Mouse (Mus musculus): ENCODE data around the gene Sec14l2. TPM values are rescaled to one million over a fixed set of nuclear protein-coding genes. Genes with fewer than 3 reads are reported as not detected.
"Not testable (repeated sequence)": the region's sequence is repeated elsewhere in the genome, so short reads cannot be mapped to it uniquely, and the experiment has no call there.

Sec14l2 gene
- polyA plus RNA-seq, 1 experiment from 2014 or later, result 1.5 TPM

- H3K9ac ChIP-seq (replicated peaks; ENCODE audit: low read length), result no peak overlapping the region
- ATAC-seq (ENCODE audit: low FRiP score, low TSS enrichment), result no peak
- 33% methylated on average over 3 of the region's 3 CpGs for whole genome bisulfite sequencing
- H3K36me3 ChIP-seq (ENCODE audit: insufficient read depth, low read length), result no peaks in the 10 kb centered on the region
- no peaks in the 10 kb centered on the region for H3K9me3 ChIP-seq (ENCODE audit: low read length)
- peaks cover 9% of the 10 kb centered on the region; the same call in 1 of the 2 replicates for H3K4me1 ChIP-seq (ENCODE audit: insufficient read depth, low read length)
- peak overlapping the region; percentile 54 for H3K4me3 ChIP-seq (ENCODE audit: low read length)
- H3K27ac ChIP-seq (ENCODE audit: low read length), result no peak overlapping the region
- H3K27me3 ChIP-seq (ENCODE audit: insufficient read depth, low read length), result peaks cover 9% of the 10 kb centered on the region; the same call in 1 of the 2 replicates
- H3K4me2 ChIP-seq (replicated peaks; ENCODE audit: low read depth, low read length), result peak overlapping the region; percentile 93
These were observed 5.7 kb downstream of the Sec14l2 start for GRCm38 (mm10) chr11:4117372-4118071.

GRCm38 (mm10) chr11:4116458-4117141 lies 6.6 kb downstream of the Sec14l2 start:
- 55% methylated on average over 11 of the region's 11 CpGs for WGBS
- no peak overlapping the region for H3K27ac ChIP-seq (ENCODE audit: low read length)
- no peaks in the 10 kb centered on the region for H3K9me3 ChIP-seq (ENCODE audit: low read length)
- no peak for ATAC-seq (ENCODE audit: low FRiP score, low TSS enrichment)
- H3K4me3 ChIP-seq (ENCODE audit: low read length), result no peak overlapping the region
- no peak overlapping the region for H3K9ac ChIP-seq (replicated peaks; ENCODE audit: low read length)
- no peaks in the 10 kb centered on the region for H3K36me3 ChIP-seq (ENCODE audit: insufficient read depth, low read length)
- peaks cover 9% of the 10 kb centered on the region; the same call in 1 of the 2 replicates for H3K27me3 ChIP-seq (ENCODE audit: insufficient read depth, low read length)
- H3K4me2 ChIP-seq (replicated peaks; ENCODE audit: low read depth, low read length), result no peak overlapping the region
- H3K4me1 ChIP-seq (ENCODE audit: insufficient read depth, low read length), result peaks cover 9% of the 10 kb centered on the region; the same call in 1 of the 2 replicates

GRCm38 (mm10) chr11:4115407-4115806 lies 7.8 kb downstream of the Sec14l2 start:
- Histone ChIP-seq H3K4me3 (ENCODE audit: low read length) (no peak overlapping the region), H3K4me1 (ENCODE audit: insufficient read depth, low read length) (peaks cover 9% of the 10 kb centered on the region; the same call in 1 of the 2 replicates), H3K4me2 (replicated peaks; ENCODE audit: low read depth, low read length) (no peak overlapping the region), H3K9me3 (ENCODE audit: low read length) (no peaks in the 10 kb centered on the region), H3K27me3 (ENCODE audit: insufficient read depth, low read length) (peaks cover 9% of the 10 kb centered on the region; the same call in 1 of the 2 replicates), H3K9ac (replicated peaks; ENCODE audit: low read length) (no peak overlapping the region), H3K36me3 (ENCODE audit: insufficient read depth, low read length) (no peaks in the 10 kb centered on the region), H3K27ac (ENCODE audit: low read length) (no peak overlapping the region)
- 90% methylated on average over 4 of the region's 4 CpGs for WGBS
- ATAC-seq (ENCODE audit: low FRiP score, low TSS enrichment), result no peak

GRCm38 (mm10) chr11:4114541-4114940 lies 8.7 kb downstream of the Sec14l2 start:
- not testable (repeated sequence) for H3K27ac ChIP-seq (ENCODE audit: low read length)
- WGBS, result 78% methylated on average over 6 of the region's 6 CpGs

GRCm38 (mm10) chr11:4113970-4114369 lies 9.2 kb downstream of the Sec14l2 start:
- H3K4me1 ChIP-seq (ENCODE audit: insufficient read depth, low read length), result peaks cover 9% of the 10 kb centered on the region; the same call in 1 of the 2 replicates
- no peaks in the 10 kb centered on the region for H3K36me3 ChIP-seq (ENCODE audit: insufficient read depth, low read length)
- H3K9me3 ChIP-seq (ENCODE audit: low read length), result no peaks in the 10 kb centered on the region
- no peak for ATAC-seq (ENCODE audit: low FRiP score, low TSS enrichment)
- 86% methylated on average over 6 of the region's 6 CpGs for WGBS
- H3K4me2 ChIP-seq (replicated peaks; ENCODE audit: low read depth, low read length), result no peak overlapping the region
- no peak overlapping the region for H3K27ac ChIP-seq (ENCODE audit: low read length)
- no peak overlapping the region for H3K9ac ChIP-seq (replicated peaks; ENCODE audit: low read length)
- no peak overlapping the region for H3K4me3 ChIP-seq (ENCODE audit: low read length)
- H3K27me3 ChIP-seq (ENCODE audit: insufficient read depth, low read length), result peaks cover 1% of the 10 kb centered on the region; the same call in 1 of the 2 replicates

More at GRCm38 (mm10) chr11:4114541-4114940, 8.7 kb downstream of the Sec14l2 start:
- not testable (repeated sequence) for H3K36me3 ChIP-seq (ENCODE audit: insufficient read depth, low read length); ATAC-seq (ENCODE audit: low FRiP score, low TSS enrichment); H3K4me3 ChIP-seq (ENCODE audit: low read length); H3K4me1 ChIP-seq (ENCODE audit: insufficient read depth, low read length); H3K27me3 ChIP-seq (ENCODE audit: insufficient read depth, low read length); H3K4me2 ChIP-seq (replicated peaks; ENCODE audit: low read depth, low read length); H3K9me3 ChIP-seq (ENCODE audit: low read length); H3K9ac ChIP-seq (replicated peaks; ENCODE audit: low read length)

GRCm38 (mm10) chr11:4113496-4113895 lies 9.7 kb downstream of the Sec14l2 start:
- H3K36me3 ChIP-seq (ENCODE audit: insufficient read depth, low read length), result no peaks in the 10 kb centered on the region
- H3K4me2 ChIP-seq (replicated peaks; ENCODE audit: low read depth, low read length), result no peak overlapping the region
- no peak overlapping the region for H3K4me3 ChIP-seq (ENCODE audit: low read length)
- no peak overlapping the region for H3K27ac ChIP-seq (ENCODE audit: low read length)
- WGBS, result 86% methylated on average over 4 of the region's 4 CpGs
- H3K9ac ChIP-seq (replicated peaks; ENCODE audit: low read length), result no peak overlapping the region
- H3K27me3 ChIP-seq (ENCODE audit: insufficient read depth, low read length), result no peaks in the 10 kb centered on the region
- peaks cover 9% of the 10 kb centered on the region; the same call in 1 of the 2 replicates for H3K4me1 ChIP-seq (ENCODE audit: insufficient read depth, low read length)
- ATAC-seq (ENCODE audit: low FRiP score, low TSS enrichment), result no peak
- H3K9me3 ChIP-seq (ENCODE audit: low read length), result no peaks in the 10 kb centered on the region

GRCm38 (mm10) chr11:4112861-4113260 lies 10.4 kb downstream of the Sec14l2 start:
- WGBS, result 49% methylated on average over 6 of the region's 6 CpGs
- Histone ChIP-seq H3K27ac (ENCODE audit: low read length) (no peak overlapping the region), H3K4me2 (replicated peaks; ENCODE audit: low read depth, low read length) (no peak overlapping the region), H3K4me1 (ENCODE audit: insufficient read depth, low read length) (peaks cover 5% of the 10 kb centered on the region; the same call in 1 of the 2 replicates), H3K27me3 (ENCODE audit: insufficient read depth, low read length) (no peaks in the 10 kb centered on the region), H3K36me3 (ENCODE audit: insufficient read depth, low read length) (no peaks in the 10 kb centered on the region), H3K4me3 (ENCODE audit: low read length) (no peak overlapping the region), H3K9me3 (ENCODE audit: low read length) (no peaks in the 10 kb centered on the region), H3K9ac (replicated peaks; ENCODE audit: low read length) (no peak overlapping the region)
- ATAC-seq (ENCODE audit: low FRiP score, low TSS enrichment), result no peak

- 91% methylated on average over 4 of the region's 4 CpGs for WGBS
- Histone ChIP-seq H3K9ac (replicated peaks; ENCODE audit: low read length) (no peak overlapping the region), H3K4me3 (ENCODE audit: low read length) (no peak overlapping the region), H3K36me3 (ENCODE audit: insufficient read depth, low read length) (no peaks in the 10 kb centered on the region), H3K4me2 (replicated peaks; ENCODE audit: low read depth, low read length) (no peak overlapping the region), H3K4me1 (ENCODE audit: insufficient read depth, low read length) (no peaks in the 10 kb centered on the region), H3K9me3 (ENCODE audit: low read length) (no peaks in the 10 kb centered on the region), H3K27me3 (ENCODE audit: insufficient read depth, low read length) (no peaks in the 10 kb centered on the region), H3K27ac (ENCODE audit: low read length) (no peak overlapping the region)
- no peak for ATAC-seq (ENCODE audit: low FRiP score, low TSS enrichment)
These were observed 11.2 kb downstream of the Sec14l2 start for GRCm38 (mm10) chr11:4112033-4112432.

GRCm38 (mm10) chr11:4108691-4109090 lies 14.5 kb downstream of the Sec14l2 start:
- whole genome bisulfite sequencing, result 69% methylated on average over 7 of the region's 7 CpGs

GRCm38 (mm10) chr11:4107901-4108300 lies 15.3 kb downstream of the Sec14l2 start:
- ATAC-seq (ENCODE audit: low FRiP score, low TSS enrichment); H3K4me3 ChIP-seq (ENCODE audit: low read length); H3K4me2 ChIP-seq (replicated peaks; ENCODE audit: low read depth, low read length); H3K9me3 ChIP-seq (ENCODE audit: low read length); H3K9ac ChIP-seq (replicated peaks; ENCODE audit: low read length); H3K27ac ChIP-seq (ENCODE audit: low read length); H3K36me3 ChIP-seq (ENCODE audit: insufficient read depth, low read length); H3K27me3 ChIP-seq (ENCODE audit: insufficient read depth, low read length); H3K4me1 ChIP-seq (ENCODE audit: insufficient read depth, low read length): not testable (repeated sequence)
- whole genome bisulfite sequencing, result 95% methylated on average over 3 of the region's 6 CpGs

More at GRCm38 (mm10) chr11:4108691-4109090, 14.5 kb downstream of the Sec14l2 start:
- no peak overlapping the region for H3K4me3 ChIP-seq (ENCODE audit: low read length)
- H3K27ac ChIP-seq (ENCODE audit: low read length), result no peak overlapping the region
- no peak for ATAC-seq (ENCODE audit: low FRiP score, low TSS enrichment)
- no peaks in the 10 kb centered on the region for H3K4me1 ChIP-seq (ENCODE audit: insufficient read depth, low read length)
- H3K27me3 ChIP-seq (ENCODE audit: insufficient read depth, low read length), result no peaks in the 10 kb centered on the region
- no peaks in the 10 kb centered on the region for H3K9me3 ChIP-seq (ENCODE audit: low read length)
- H3K36me3 ChIP-seq (ENCODE audit: insufficient read depth, low read length), result no peaks in the 10 kb centered on the region
- no peak overlapping the region for H3K4me2 ChIP-seq (replicated peaks; ENCODE audit: low read depth, low read length)
- no peak overlapping the region for H3K9ac ChIP-seq (replicated peaks; ENCODE audit: low read length)

Data from kidney, embryonic 16.5 days (tissue).